Mouse (Mus musculus) cerebellum, adult (tissue): Measurements from ENCODE around the gene Nkd1.

ENCODE experiments used
- ATAC-seq: cut with Nextera tagmentation; 2 replicates; pipeline ENCODE4 v1.9.2; 2017; ENCODE audit warnings: mild to moderate bottlenecking, moderate library complexity, mixed read lengths; ENCODE audit not compliant: insufficient number of reproducible peaks, low FRiP score, low TSS enrichment

The Nkd1 gene

DNA sequence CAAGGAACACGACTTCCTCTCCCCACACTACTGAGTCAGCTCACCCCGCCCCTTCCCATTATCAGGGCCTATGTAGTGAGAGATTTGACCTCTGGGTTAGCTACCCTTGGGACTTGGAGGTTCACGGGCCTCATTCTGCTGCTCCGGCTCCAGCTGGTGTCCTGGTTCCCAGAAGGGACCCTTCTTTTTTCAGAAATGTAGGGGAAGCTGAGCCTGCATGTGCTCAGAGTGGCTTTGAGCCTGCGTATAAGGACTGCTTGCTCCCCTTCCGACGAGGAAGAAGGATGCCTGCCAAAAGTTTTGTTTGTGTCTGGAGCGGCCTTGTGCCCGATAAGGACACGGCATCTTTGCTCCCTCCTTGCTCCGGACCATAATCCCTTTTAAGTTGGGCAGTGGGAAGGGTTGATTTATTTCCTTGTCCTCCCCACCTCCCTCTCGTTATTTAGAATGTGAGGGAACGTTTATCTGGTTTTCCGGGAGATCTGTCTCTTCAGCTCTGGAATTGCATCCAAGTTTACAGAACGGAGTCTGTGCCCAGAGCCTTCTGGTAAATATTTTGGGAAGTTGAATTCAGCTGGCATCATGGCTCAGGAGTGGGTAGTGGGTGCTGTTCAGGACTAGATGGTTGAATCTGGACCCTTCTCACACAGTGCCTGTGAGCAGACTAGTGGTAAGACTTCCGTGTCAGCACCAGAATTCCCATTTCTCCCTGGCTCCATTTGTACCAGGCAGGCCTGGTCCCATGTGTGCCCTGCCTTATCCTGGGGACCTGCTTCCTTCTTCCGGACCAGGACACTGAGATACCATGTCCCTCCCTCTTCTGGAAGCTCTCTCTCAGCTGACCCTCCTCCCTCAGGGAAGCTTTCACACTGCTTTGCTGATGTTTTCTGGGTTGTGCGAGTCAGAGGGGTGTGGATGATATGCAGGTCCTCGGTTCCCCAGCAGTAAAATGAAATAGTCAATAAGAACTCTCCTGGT is 17.1 kb downstream of the Nkd1 start:
- no peak for ATAC-seq

DNA sequence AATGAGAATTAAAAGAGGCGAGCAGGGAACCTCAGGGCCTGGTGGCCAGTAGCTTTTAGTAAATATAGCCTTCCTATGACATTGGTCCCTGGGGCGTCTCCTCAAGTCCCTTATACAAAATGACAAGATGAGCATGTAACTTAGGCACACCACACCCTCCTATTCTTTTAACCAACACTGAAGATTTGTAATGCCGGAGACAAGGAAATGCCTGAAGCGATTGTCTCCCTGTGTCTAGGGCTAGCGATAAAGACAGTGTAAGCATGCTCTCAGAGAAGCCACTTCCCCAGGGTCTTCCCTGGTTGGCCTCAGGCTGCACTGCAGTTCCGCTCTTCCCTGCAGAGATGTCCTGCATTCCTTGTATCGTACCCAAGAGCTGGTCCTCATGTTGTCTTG is 17.8 kb downstream of the Nkd1 start:
- ATAC-seq = no peak

DNA sequence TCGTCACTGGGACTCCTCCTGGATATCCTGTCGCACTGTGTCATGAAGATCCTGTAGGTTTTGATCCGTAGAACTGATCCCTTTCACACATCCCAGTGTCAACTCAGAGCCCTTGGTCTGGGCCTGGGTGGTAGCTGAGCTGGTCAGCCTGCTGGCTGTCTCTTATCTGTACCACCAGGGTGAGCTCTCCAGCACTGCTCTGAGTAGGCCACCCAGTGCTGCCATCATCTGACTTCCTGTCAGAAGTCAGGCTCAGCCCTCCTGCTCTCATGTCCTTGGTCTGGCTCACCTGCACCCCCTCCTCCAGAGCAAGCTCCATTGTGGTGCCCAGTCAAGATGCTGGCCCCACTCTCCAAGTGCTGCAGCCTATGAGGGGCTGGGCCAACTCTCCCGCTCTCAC is 18.8 kb downstream of the Nkd1 start:
- no peak for ATAC-seq

DNA sequence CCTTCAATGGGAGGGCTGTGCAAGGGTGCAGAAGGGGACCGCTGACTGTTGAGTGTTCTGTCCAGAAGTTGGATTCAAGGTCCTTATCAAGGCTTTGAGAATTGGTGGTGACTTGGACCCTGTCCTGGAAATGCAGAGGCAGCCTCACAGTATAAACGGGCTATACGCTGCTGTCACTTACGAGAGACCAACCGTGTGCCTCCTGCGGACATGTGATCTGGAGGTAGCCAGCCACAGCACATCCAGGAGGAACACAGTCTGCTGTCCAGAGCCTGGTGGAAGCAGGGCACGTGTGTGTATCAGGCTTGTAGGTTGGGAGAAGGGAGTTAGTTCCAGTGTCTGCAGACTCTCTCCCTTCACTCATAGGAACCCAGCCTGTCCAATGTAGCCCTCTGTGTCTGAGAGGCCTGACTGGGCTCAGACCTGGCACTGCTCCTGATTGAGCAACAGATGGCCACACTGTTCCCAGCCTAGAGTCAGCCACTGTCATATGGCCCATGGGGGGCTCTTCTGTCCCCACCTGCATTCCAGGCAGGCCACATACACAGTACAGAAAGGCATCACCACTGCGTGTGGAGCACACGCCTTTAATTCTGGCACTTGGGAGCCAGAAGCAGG is 21.6 kb downstream of the Nkd1 start:
- no peak for ATAC-seq

DNA sequence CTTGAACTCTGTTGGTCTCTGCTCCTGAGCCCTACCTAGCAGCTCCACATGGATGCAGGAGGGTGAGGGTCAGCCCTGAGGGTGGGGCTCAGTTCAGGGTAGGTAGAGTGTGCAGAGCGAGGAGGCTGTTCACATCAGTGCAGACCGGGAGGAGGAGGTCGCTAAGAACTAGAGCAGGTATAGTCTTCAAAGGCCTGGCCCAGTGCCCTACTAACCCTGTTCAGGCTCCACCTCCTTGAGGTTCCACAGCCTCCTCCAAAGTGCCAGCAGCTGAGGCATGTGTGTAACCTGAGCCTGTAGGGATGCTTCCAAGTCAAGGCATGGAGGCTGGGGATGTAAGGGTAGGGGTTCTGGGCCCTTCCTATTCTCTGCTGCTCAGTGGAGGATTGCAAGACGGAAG is 23.5 kb downstream of the Nkd1 start:
- ATAC-seq = no peak

DNA sequence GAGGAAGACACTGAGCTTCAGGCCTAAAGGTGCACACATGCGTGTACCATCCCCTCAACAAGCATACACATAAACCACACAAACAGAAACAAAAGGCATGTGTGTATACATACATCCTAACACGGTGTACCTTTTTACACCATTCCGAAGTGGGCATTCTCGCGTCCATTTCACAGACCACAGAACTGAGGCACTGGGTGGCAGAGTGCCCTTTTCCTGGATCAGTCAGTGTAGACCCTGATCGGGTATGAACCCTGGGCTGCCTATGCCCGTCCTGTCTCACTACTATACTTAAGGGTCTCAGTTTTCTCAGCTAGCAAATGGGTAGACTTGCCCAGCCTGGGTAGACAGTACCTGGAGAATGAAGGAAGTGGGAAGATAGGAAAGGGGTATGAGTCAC is 24.3 kb downstream of the Nkd1 start:
- no peak for ATAC-seq

DNA sequence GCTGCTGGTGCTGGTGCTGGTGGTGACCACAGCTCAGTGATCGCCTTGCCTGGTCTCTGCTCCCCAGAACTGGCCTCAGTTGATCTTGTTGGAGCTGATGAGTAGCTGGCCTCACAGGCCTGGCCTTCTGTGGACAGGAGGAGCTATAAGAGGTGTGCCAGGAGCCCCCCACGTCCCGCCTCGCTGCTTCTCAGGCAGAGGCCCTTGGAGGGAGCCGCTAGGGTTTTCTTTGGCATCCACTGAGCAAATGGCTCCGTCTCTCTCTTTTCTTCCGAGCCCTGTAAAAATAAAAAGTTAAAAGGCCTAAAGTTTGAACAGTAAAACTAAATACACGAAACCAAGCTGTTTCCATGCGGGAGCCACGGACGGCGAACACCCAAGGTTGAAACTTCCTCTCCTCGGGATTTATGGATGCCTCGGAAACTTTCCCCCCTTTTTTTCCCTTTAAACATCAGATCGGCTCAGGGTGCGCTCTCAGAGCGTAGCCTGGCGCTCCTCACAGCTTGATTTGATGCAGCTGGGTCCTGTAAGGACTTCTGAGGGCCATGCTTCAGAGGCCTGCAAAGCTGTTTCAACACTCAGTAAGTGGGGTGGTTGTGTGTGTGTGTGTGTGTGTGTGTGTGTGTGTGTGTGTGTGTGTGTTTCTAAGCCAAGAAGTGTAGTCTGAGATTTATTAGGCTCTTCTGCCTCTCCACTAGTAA is 25.0 kb downstream of the Nkd1 start:
- ATAC-seq = no peak

DNA sequence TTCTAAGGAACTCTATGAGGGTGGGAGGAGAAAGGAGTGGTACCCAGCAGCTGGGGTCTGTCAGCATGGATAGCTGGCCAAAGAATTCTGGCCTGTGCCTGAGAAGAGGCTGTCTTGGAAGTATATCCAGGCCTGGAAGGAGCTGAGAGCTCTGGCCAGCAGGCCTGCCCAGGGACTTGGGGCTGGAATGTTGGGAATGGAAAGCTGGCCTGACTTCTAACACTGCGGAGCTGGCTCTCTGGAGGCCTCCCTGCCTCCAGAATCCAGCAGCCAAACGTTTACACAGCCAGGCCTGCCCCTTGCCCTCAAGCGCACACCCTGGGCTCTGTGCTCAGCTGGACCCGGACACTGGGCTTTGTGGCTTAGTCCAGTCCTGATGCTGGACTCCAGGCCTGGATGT is 34.5 kb downstream of the Nkd1 start:
- no peak for ATAC-seq

DNA sequence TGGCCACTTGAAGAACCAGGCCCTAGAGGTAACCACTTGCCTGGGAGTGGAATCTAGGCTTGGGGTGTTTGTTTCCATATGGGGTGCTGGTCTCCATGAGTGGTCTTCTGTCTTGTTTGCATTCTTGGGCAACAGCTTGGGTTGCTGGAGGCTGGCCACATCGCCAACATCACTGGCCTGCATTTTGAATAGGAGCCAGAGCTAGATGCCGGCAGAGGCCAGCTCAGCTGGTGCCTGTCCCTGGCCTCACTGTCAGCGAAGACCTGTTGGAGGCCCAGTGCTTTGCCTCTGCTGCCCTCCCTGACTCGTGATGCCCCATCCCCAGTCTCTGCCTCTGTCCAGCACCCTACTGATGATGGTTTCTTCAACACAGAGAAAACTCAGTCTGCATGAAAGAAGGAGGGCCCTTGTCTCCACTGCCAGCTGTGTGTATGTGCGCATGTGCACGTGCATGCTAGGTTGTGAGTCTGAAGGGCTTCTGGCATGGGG is 38.9 kb downstream of the Nkd1 start:
- no peak for ATAC-seq

DNA sequence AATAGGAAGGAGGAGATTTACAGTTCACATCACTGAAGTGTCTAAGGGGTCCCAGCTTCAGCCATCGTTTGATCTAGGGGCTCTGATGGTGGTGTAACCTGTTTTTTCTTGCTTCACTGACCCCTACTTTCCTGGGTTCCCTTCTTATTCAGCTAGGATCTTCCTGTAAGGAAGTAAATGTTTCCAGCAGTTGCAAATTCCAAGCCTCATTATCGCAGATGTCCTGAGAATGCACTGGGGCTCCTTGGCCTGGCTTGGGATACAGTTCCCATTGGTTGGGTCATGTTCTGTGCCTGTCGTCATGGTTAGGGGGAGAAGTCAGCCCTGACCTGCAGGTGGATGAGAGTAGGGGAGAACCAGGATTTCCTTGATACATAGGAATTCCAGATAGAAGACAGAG is 40.2 kb downstream of the Nkd1 start:
- ATAC-seq = no peak

DNA sequence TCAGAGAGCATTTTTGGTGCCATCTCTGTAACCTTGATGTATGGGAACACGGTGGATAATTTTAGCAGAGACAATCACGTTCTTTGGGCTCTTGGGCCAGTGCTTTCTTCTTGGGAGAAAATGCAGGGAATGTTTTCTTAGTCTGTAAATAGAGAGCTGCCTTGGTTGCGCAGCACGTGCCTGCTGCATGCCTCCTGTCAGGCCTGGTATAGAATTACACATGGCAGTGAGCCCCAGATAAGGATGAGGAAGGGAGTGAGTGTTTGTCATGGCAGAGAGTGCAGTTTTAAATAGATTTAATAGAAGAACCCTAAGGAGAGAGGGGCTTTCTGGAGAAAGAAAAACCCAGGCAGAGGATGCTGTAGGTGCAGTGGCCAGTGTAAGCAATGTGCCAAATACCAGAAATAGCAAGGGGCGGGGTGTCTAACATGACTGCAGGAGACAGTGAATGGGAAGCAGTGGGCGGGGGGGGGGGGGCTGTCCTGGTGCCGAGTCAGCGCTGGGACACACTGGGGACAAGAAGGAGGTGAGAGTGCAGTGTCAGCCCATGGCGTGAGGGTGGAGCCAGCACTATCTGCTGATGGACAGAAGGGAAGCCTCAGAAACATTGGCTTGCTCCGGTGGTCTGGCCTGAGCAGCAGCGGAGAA is 43.2 kb downstream of the Nkd1 start:
- no peak for ATAC-seq

DNA sequence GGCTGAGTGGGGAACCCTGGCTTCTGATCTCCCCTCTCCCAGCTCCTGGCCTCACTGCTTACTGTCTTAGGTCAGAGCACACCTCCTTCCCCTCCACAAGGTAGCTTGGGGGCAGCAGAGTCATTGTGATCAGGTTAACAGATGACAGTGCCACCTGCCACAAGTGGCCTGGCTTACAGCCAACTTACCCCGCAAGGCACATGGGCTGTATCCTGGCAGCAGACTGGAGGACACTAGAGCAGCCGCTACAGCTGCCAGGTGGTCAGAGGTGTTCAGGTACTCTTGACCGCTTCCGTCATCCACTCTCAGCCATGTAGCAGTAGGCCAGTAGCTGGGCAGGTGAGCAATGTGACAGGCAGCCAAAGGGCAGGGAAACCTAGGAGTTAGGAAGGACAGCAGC is 45.0 kb downstream of the Nkd1 start:
- no peak; the same call in 1 of the 2 replicates for ATAC-seq

DNA sequence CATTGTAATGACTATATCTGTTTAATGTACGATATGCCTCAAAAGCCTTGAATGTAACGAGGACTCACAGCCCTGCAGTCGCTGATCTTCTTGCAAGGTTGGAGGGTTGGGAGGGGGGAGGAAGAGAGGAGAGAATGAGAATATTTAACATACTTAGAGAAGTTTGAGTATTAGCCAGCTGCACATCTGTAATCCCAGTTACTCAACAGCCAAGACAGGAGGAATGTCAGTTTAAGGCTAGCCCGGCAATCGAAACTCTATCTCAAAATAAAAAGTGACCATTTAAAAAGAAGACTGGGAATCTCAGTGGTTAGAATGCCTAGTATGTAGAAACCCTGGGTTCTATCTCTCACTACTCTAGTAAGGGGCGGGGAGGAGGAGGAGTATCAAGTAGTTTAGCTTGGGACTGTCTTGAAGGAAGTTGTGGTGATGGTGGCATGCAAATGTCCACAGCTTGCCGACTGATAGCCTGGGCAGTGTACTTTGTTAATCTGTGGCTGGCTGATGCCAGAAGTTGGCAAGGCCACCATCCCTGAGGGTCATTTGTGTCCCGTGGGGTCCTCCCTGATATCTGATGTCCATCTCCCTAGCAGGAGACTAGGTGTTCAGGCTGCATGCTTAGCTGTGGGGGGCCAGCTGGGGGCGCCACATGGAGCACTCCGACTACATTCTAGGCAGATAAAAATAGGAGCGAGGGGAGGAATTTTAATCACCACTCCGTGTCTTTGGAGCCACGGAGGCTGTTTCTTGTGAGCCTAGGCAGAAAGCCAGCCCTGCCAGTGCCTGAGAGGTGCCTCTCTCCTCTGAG is 46.4 kb downstream of the Nkd1 start:
- ATAC-seq = no peak

DNA sequence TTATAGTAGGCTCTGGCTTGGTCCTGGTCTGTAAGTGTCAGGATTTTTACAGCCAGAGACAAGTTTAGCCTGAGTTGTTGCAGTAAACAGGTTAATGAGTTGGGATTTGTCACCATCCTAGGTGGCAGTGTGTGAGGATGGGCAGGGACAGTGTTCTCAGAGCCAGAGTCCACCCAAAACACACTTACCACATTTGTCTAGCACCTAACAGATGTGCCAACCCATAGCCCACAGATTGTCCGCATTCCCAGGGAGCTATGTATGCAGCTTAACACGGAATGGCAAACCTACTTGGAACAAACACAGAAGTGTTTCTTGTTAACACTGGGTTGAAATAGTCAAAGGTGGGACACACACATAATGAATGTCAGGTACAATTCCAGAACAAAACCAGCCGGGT is 47.1 kb downstream of the Nkd1 start:
- no peak for ATAC-seq

DNA sequence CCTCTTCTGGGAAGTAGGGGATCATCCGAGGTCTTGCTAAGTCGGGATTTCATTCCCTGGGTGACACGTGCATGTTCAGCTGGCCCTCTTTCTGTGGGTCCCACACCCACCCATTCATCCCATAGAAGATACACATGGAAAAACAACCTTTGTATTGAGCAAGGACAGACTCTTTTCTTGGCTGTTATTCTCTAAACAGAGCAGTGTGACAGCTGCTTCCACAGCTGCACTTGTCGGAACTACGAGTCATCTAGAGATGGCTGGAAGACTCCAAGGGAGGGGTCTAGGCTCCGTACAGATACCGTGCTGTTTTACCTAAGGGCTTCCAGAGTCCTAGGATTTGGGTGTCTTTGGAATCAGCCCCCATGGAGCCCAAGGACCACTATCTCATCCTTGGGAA is 48.2 kb downstream of the Nkd1 start:
- no peak for ATAC-seq

DNA sequence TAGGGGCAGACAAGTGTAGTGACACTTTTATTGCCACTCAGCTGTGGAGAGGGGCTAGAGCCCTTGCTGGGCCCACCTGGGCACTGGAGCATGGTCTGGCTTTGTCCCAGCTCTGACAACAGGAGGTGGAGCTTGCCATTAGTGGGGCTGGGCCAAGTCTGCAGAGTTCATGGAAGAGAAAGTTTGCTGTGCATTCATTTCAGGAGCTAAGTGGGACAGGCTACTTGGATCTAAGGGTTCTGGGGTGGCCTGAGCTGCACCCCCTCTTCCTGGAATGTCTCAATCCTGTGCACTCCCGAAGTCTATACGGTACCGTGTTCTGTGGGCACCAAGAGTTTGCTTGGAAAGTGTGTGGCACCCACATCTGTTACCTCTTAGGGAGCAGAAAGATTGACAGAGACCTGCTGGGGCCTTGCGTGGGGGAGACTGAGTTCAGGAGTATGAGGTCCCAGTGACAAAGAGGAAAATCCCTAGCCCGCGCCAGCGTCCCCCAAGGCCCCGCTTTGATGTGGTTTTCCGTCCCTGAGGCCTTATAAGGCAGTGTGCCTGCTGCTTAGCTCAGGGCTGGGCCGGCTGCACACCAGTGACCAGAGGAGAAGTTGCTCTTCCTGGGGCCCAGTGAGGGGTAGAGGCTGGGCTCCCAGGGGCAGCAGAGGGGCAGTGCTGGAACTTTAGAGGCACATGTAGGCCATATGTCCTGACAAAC is 49.3 kb downstream of the Nkd1 start:
- ATAC-seq = no peak

DNA sequence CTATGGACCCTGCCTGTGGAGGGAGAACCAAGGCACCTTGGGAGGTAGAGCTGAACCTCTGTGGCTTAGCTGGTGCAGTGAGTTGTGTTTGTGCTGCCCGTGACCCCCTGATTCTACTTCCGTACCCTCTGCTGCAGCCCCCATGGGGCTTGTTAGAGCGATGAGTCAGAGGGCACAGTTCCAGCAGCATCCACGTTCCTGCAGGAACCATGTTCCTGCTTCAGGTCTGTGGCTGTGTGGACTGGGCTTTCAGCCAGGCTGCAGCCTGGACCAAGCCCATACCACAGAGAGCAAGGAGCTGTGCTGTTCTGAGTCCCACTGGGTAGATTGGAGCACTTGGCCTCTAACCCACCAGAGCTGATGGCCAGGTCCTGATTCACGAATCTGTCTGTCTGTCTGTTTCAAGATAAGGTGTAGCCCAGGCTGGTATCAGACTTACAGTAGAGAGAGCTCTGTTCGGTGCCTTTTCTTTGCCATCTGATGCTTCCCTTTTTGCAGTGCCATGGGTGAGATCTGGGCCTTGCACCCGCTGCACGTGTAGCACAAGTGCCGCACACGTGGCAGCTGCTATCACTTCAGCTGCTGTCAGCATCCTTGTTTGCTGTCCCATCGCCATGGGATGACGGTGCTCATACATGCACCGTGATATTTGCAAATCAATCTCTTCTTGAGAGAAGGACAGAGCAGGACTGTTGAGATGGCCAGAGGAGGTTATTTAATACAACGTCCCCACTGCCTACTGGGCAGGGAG is 50.5 kb downstream of the Nkd1 start:
- ATAC-seq = no peak

DNA sequence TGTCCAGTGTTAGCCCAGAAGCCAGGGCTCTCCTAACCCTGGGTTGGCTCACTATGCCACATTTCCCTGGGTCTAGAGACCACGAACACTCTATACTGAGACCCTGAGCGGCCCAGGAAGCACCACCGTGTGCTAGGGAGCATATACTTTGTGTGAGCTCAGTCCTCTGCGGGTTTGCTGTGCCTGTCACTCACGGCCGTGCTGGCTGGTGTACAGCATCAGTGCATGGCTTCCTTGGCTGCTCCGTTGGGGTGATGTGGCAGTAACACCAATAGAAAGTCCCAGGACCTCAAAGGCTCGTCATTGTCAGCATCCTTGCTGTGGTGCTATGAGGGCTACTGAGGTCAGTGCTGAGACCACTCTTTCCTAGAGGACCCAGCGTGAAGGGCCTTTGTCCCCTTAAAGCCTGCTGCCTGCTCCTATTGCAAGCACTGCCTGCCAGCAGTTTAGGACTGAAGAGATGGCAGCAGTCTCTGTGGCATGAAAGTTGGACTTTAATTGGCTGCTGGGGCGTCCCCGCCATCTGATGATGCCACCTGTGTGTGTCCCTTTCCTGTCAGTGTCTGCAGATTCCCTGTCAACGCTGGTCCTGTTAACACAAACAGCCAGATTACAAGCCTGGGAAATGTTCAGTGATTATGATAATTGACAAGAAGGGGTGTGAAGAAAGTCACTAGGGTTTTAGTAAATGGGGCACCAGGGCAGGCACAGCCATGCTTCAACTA is 51.2 kb downstream of the Nkd1 start:
- no peak for ATAC-seq
